Mouse (Mus musculus) frontal cortex, postnatal 10 days (tissue): Measurements from ENCODE around the gene Ctla4.

Experiments used
- DNase-seq, 2 experiments: peaks; one replicate each; pipeline ENCODE4 v3.0.0; 2022; ENCODE audit warnings: low spot score in 2 of 2, mixed read lengths in 1 of 2

The Ctla4 gene

DNA sequence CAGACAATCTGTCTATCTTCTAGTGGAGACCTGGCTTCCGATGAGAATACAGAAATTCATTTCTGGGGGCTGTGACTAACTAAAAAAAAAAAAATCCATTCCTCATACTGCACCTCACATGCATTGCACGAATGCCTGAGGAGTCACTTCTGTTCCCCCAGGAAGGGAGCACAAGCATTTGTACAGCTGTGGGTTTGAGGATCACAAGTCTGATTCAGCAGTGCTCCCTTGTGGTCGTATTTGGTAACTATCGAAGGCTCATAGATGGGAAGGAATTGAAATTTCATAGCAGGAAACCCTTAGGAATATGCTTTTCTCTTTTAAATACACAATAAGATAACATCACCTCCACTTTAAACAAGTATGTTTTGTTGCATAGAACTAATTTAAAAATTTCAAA lies 74.3 kb downstream of the Ctla4 start:
- DNase-seq = peak in 1 of 2 experiments; percentile 62

DNA sequence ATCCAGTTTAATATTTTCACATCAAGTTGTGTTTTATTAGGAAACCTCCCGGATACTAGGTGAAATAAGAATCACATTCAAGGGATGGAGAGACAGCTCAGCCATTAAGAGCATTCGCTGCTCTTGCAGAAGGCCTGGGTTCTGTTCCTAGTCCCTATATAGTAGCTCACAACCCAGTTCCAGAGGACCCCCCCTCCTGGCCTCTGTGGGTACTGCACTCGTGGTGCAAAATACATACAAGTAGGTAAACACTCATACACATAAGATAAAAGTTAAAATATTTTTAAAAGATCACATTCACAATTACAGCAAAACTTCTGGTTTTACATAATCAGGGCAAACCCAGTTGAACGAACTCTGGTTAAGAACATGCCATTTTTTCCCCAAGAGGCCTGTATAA lies 75.3 kb downstream of the Ctla4 start:
- no peak for DNase-seq
